ENCODE assay signal across 16 mouse cellular contexts in genomic region chr10:21754763-21755548, GRCm38 (mm10).
DNase-seq lines count a peak whose midpoint lies in the region; ATAC-seq and TF ChIP-seq lines count a peak whose summit lies in the region.
"Had no signal": no experiment of that assay in that cellular context is flagged by ENCODE, and none has a peak within 500 bp of the region (broad histone marks: within the 10 kb centered on the region; RNA-seq: fewer than 3 reads in every experiment).

No protein-coding gene starts in this region.

- H3K36me3 ChIP-seq in forebrain, embryonic 16.5 days (ENCODE audit: control insufficient read depth, insufficient read depth) = no peaks in the 10 kb centered on the region
- H3K36me3 ChIP-seq in midbrain, embryonic 15.5 days (replicated peaks) = no peaks in the 10 kb centered on the region
- no peaks in the 10 kb centered on the region for H3K36me3 ChIP-seq in thymus, adult 2 months (ENCODE audit: control insufficient read depth, insufficient read depth, low read length)
- H3K36me3 ChIP-seq: G1E; heart, embryonic 10.5 days; neural tube, embryonic 12.5 days had no signal

- no peak for TF ChIP-seq POLR2A in thymus, adult 2 months (IDR thresholded peaks at IDR 0.05; ENCODE audit: control insufficient read depth, extremely low read depth, insufficient read depth, low read length, poor library complexity)

- WGBS in forebrain, embryonic 16.5 days = 33% methylated on average over 12 of the region's 12 CpGs
- 32% methylated on average over 12 of the region's 12 CpGs for WGBS in midbrain, embryonic 15.5 days
- WGBS in thymus, adult 2 months = 97% methylated on average over 12 of the region's 12 CpGs

- no peak overlapping the region for H3K27ac ChIP-seq in forebrain, embryonic 16.5 days (ENCODE audit: low read length)
- peak overlapping the region; percentile 70 for H3K27ac ChIP-seq in midbrain, embryonic 15.5 days
- no peak overlapping the region for H3K27ac ChIP-seq in thymus, adult 2 months (ENCODE audit: control insufficient read depth, insufficient read depth, low read length)
- H3K27ac ChIP-seq: heart, embryonic 10.5 days; neural tube, embryonic 12.5 days; stomach, postnatal 0 days had no signal

- H3K4me2 ChIP-seq in forebrain, embryonic 16.5 days (ENCODE audit: low read length) = no peak overlapping the region
- no peak overlapping the region for H3K4me2 ChIP-seq in midbrain, embryonic 15.5 days
- H3K4me2 ChIP-seq: neural tube, embryonic 12.5 days had no signal

- H3K4me1 ChIP-seq in forebrain, embryonic 16.5 days (replicated peaks; ENCODE audit: control insufficient read depth, insufficient read depth, low read length) = 0 out of 2 replicates have a peak, but pooled peaks cover 3% of the 10 kb centered on the region
- H3K4me1 ChIP-seq in midbrain, embryonic 15.5 days = peaks cover 10% of the 10 kb centered on the region
- no peaks in the 10 kb centered on the region for H3K4me1 ChIP-seq in thymus, adult 2 months (replicated peaks; ENCODE audit: control insufficient read depth, insufficient read depth, low read length)
- H3K4me1 ChIP-seq: heart, embryonic 10.5 days; neural tube, embryonic 12.5 days had no signal

- TF ChIP-seq CTCF in thymus, adult 2 months (IDR thresholded peaks at IDR 0.05; ENCODE audit: borderline replicate concordance, control insufficient read depth, extremely low read depth, insufficient read depth, low read length, poor library complexity) = no peak

- H3K9me3 ChIP-seq in forebrain, embryonic 16.5 days (ENCODE audit: control insufficient read depth, low read length) = no peaks in the 10 kb centered on the region
- no peaks in the 10 kb centered on the region for H3K9me3 ChIP-seq in midbrain, embryonic 15.5 days
- H3K9me3 ChIP-seq: G1E; heart, embryonic 10.5 days; neural tube, embryonic 12.5 days had no signal

- intact Hi-C loops in heart, postnatal 10 days (cut with DNase I) = no loop called here

- H3K4me3 ChIP-seq in forebrain, embryonic 16.5 days (replicated peaks; ENCODE audit: low read length) = no peak overlapping the region
- no peak overlapping the region for H3K4me3 ChIP-seq in midbrain, embryonic 15.5 days
- H3K4me3 ChIP-seq in thymus, adult 2 months (ENCODE audit: control insufficient read depth, insufficient read depth, low read length) = no peak overlapping the region
- H3K4me3 ChIP-seq: heart, embryonic 10.5 days; neural tube, embryonic 12.5 days had no signal

- H3K9ac ChIP-seq in forebrain, embryonic 16.5 days (replicated peaks; ENCODE audit: low read depth, low read length) = no peak overlapping the region
- H3K9ac ChIP-seq in midbrain, embryonic 15.5 days = no peak overlapping the region
- H3K9ac ChIP-seq: neural tube, embryonic 12.5 days had no signal

- peak; percentile 13 for DNase-seq in heart, adult 11 months
- no peak for DNase-seq in heart, postnatal 10 days
- peak; percentile 48 for DNase-seq in R1 (ENCODE audit: low read depth, low spot score)
- DNase-seq in thymus, adult 2 months = no peak
- no peak for DNase-seq in thymus, postnatal 25 days
- DNase-seq: adrenal gland, postnatal 36 days; kidney, adult 18-20 months; kidney, postnatal 10 days; liver had no signal

- no peaks in the 10 kb centered on the region for H3K27me3 ChIP-seq in forebrain, embryonic 16.5 days (replicated peaks; ENCODE audit: control insufficient read depth, insufficient read depth, low read length)
- H3K27me3 ChIP-seq in midbrain, embryonic 15.5 days (replicated peaks) = no peaks in the 10 kb centered on the region
- H3K27me3 ChIP-seq in thymus, adult 2 months (ENCODE audit: control insufficient read depth, insufficient read depth, low read length) = no peaks in the 10 kb centered on the region
- H3K27me3 ChIP-seq: neural tube, embryonic 12.5 days had no signal

- peak; percentile 65 for ATAC-seq in forebrain, embryonic 16.5 days
- ATAC-seq in midbrain, embryonic 15.5 days (replicated peaks) = peak; percentile 85
- ATAC-seq: lung, postnatal 0 days had no signal

Comparison
In these comparisons a context has a peak if more than half of its experiments do, and no peak if none do; other contexts are left out.
1. DNase-seq: peak in heart, adult 11 months (single experiment) and R1 (single experiment); none in heart, postnatal 10 days (0 of 2), thymus, adult 2 months (single experiment) and thymus, postnatal 25 days (single experiment).